Mouse (Mus musculus) regulatory T cell (primary cell): ENCODE results near the gene Aebp1.
"Not testable (repeated sequence)": the region's sequence is repeated elsewhere in the genome, so short reads cannot be mapped to it uniquely, and the experiment has no call there.

Experiments
- in situ Hi-C: fragments of 300-600 bp; cut with MboI, MseI; formaldehyde crosslinking; loops from one replicate; pipeline ENCODE4 v1.15.1; 2025; ENCODE audit warnings: high pct_unique_total_duplicates

Aebp1 gene

DNA sequence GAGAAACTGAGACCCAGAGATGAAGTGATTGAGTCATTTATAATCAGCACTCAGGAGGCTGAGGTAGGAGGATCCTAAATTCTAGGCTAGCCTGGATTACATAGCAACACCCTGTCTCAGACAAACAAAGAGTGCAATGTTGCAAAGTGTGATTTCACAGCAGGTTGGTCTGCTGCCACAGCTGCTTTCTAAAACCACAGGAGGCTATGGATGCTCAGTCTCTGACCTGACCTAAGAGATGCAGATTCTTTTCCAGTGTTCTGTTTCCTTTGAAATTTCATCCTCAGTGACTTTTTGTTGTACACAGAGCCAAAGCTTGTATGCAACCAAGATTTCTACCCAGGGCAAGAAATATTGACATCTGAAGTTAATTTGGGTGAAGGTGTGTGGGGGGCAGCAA, 6.3 kb upstream of the Aebp1 start:
- in situ Hi-C loops: no loop called here

DNA sequence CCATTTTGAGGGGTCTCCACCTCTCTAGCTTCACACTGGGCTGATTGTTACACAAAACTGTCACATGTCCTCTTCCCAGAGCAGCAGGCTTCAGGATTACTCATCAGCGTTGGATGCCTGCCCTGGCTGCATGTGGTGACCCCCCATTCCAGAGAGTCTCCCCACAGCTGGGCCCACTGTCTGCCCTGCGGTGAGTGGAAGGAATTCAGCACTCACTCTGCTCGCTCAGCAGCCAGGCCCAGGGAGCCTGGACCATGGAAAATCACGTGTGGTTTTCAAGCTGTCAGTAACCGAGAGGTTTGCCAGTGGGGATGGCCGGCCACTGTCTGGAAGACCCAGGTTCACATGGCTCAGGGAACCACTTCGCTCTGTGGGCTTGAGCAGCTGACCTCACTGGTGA, 5.8 kb upstream of the Aebp1 start:
- in situ Hi-C loops: no loop called here

DNA sequence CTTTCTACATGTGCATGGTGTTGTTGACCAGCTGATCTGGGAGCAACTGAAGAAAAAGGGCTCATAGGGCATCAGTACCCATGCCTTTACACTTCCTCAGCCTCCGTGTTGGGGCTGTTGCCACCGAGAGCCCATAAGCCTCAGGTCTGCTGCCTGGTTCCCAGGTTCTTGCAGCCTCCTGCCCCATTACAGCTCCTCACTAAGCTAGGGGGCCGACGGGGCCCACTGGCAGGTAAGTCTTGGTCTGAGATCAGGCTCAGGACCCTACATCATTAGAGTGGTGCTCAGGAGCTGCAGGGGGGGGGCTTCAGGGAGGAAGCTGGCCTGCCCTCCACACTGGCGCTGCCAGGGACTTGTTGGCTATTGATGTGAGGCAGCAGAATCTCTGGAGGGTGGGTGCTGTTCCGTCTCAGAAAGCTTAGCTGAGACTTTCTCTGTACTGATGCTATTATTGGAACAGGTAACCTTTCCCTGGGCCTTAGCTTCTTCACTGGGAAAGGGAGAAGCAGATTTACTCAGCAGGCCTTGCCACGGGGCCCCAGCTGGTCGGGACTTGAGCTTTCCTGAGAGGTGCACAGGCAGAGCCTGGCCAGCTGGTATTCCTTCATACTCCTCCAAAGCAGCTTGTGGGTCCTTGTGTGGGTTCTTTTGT, 5.1 kb upstream of the Aebp1 start:
- in situ Hi-C loops: no loop called here

DNA sequence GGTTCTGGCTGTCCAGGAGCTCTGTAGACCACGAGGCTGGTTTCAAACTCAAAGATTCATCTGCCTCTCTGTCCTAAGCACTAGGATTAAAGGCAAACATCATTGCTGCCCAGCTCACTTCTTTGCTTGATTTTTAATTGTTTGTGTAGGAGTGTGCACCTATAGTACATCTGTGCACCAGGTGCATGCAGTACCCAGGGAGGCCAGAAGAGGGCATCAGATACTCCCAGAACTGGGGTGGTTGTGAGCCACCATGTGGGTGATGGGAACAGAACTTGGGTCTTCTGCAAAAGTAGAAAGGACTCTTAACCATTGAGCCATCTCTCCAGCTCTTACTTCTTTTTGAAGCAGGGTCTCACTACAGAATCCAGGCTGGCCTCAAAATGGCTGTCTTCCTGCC, 3.0 kb upstream of the Aebp1 start:
- in situ Hi-C loops: no loop called here

GRCm38 (mm10) chr11:5859883-5860550, 1.7 kb upstream of the Aebp1 start:
- in situ Hi-C loops: no loop called here

DNA sequence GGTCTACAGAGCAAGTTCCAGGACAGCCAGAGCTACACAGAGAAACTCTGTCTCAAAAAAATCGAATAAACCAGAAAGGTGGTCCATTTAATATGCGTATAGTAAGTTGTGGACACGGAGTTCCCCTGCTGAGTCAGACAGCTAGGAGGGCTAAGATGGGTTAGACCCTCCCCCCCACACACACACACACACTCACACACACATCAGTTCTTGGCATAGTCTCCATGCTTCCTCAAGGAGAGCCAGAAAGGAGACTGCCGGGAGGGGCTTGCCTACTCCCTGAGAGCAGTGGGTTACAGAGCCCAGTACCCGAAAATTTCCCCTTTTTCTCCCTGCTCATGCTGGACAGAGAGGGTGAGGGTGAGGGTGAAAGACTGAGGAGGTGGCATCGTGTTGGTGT, 1.1 kb upstream of the Aebp1 start:
- in situ Hi-C loops: no loop called here

GRCm38 (mm10) chr11:5862394-5863105, 803 bp downstream of the Aebp1 start:
- in situ Hi-C loops: no loop called here

- in situ Hi-C loops: no loop called here
Measured at GRCm38 (mm10) chr11:5867196-5867595, 5.4 kb downstream of the Aebp1 start.

- in situ Hi-C loops: no loop called here
Measured at GRCm38 (mm10) chr11:5868324-5868723, 6.6 kb downstream of the Aebp1 start.

GRCm38 (mm10) chr11:5869331-5869730, 7.6 kb downstream of the Aebp1 start:
- in situ Hi-C loops: no loop called here

DNA sequence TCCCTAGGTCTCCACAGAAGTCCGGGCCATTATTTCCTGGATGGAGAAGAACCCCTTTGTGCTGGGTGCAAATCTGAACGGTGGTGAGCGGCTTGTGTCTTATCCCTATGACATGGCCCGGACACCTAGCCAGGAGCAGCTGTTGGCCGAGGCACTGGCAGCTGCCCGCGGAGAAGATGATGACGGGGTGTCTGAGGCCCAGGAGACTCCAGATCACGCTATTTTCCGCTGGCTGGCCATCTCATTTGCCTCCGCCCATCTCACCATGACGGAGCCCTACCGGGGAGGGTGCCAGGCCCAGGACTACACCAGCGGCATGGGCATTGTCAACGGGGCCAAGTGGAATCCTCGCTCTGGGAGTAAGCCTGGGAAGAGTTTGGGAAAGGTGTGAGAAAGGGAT, 8.3 kb downstream of the Aebp1 start:
- in situ Hi-C loops: loop anchor here (5.0 kb wide), 1 partner anchor 73 kb away; no protein-coding TSS in a partner anchor

DNA sequence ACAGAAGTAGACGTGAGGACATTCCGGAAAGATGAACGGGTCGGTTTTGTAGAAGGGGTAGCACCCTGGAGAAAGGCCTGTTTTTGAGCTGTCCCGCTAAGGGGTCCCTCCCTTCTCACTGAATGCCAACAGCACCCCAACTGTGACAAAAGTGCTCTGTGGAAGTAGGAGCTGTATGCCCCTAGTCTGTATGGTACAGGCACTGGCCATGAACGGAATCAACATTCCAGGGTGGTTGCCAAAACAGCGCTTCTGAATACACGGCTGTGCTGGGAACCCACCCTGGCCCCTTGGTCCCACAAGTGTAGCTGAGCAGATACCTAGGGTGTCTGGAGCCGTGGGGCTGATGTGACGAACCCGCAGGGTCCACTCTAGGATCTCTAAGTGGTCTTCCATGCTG, 11.0 kb downstream of the Aebp1 start:
- in situ Hi-C loops: loop anchor here (5.0 kb wide), 1 partner anchor 75 kb away; no protein-coding TSS in a partner anchor

DNA sequence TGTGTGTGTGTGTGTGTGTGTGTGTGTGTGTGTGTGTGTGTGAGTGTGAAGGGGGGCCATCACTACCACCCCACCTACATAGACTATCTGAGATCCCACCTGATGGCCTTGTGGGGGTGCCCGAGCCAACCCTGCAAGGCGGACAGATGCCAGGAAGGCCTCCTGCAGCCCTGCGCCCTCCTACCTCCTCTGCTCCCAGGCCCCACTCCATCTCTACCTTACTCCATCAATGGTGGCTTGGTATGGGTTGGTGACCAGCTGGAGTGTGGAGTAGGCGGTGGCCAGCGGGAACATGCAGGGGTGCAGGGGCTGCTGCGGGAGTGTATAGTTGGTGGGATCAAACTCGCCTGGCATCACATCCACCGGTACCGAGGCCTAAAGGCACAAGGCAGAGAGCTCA, 11.4 kb downstream of the Aebp1 start:
- in situ Hi-C loops: loop anchor here (5.0 kb wide), 1 partner anchor 76 kb away; no protein-coding TSS in a partner anchor

- in situ Hi-C loops: no loop called here
Measured at GRCm38 (mm10) chr11:5877421-5877820, 15.7 kb downstream of the Aebp1 start.

DNA sequence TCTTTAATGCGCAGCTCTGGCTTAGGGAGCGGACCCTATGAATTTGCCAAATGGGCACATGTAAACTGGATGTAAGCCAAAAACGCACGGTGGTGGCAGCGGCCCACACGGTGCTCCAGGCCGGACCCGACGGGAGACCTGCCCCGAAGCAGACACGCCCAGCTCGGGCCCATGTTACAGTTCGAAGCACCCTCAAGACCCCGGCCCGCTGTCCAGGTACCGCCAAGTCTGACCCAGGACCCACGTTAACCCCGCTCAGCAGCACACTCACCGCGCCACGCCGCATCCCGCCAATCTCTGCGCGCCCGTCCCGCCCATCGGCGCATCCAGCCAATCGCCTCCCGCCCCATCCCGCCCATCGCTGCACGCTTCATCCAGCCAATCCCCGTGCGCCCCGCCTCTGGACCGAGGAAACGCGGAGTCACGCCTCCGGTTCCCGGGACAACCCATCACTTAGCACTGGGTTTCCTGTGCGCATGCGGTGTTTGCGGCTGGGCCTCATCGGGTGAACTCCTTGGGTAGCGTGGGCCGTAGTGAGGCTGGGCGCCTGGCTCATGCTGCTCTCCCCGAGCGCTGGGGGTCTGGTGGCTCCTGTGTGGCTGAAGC, 16.3 kb downstream of the Aebp1 start, which contains the start of gene Pold2:
Pold2 (minus strand) TSS at position 372 of the 606 bp plus-strand sequence.
- in situ Hi-C loops: no loop called here

DNA sequence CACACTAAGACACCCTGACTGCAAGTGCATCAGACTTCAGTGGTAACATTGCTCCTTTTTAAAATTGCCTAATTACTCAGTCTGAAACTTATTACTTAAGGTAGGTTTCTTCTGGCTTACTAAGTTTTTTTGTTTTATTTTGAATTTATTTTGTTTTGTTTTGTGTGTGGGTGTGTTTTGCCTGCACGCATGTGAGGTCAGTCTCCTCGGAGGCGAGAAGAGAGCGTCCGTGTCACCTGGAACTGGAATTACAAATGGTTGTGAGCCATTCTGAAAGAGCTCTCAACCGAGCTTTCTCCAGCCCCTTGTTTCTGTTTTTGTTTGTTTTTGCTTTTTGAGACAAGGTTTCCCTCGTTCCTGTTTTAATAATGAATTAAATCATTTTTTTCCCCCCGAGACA, 16.9 kb downstream of the Aebp1 start:
- in situ Hi-C loops: no loop called here

DNA sequence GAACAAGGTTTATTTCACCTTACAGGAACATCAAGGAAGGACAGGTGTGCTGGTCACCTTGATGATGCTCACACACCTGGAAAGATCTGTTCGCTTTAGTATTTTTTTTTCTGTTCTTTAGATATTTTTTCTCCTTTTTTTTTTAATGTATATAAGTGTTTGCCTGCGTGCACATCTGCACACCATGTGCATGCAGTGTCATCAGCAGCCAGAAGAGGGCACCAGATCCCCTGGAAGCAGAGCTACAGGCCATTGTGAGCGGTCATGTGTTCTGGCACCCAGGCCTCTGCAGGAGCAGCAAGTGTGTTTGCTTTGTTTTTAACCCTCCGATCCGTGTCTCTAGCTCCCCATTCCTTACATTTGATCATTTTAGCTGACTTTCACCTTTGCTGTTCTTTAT, 18.2 kb downstream of the Aebp1 start:
- in situ Hi-C loops: no loop called here

DNA sequence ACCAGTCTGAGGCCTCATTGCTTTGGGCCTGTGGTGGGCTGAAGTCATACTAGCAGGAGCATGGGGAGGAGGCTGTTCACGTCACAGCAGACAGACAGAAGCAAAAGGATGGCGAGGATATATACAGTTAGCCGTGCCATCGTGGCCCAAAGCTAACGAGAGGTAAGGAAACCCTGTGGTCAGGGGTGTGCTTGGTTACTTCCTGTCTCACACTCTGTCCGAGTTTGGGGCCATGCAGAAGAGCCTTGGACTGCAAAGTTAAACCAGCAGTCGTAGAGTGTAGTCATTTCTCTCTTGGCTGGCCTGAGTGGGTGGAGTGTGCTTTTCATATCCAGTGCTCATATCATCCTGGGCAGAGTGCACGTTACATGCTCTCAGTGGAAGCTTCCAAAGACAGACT, 20.8 kb downstream of the Aebp1 start:
- in situ Hi-C loops: no loop called here

- in situ Hi-C loops: no loop called here
Measured at GRCm38 (mm10) chr11:5886187-5886586, 24.4 kb downstream of the Aebp1 start.

GRCm38 (mm10) chr11:5887250-5887649, 25.5 kb downstream of the Aebp1 start:
- in situ Hi-C loops: no loop called here

DNA sequence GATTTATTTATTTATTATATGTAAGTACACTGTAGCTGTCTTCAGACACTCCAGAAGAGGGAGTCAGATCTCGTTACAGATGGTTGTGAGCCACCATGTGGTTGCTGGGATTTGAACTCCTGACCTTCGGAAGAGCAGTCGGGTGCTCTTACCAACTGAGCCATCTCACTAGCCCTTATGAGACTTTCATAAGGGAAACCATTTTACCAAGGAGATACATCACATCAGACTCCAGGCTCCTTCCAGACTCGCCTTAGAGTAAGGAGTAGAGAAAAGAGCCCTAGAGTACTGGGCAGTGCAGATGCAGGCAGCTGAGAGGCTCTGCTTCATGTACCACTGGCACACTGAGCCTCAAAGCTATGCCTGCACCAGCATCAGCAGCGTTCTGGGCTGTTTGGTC, 26.8 kb downstream of the Aebp1 start:
- in situ Hi-C loops: not testable (repeated sequence)

DNA sequence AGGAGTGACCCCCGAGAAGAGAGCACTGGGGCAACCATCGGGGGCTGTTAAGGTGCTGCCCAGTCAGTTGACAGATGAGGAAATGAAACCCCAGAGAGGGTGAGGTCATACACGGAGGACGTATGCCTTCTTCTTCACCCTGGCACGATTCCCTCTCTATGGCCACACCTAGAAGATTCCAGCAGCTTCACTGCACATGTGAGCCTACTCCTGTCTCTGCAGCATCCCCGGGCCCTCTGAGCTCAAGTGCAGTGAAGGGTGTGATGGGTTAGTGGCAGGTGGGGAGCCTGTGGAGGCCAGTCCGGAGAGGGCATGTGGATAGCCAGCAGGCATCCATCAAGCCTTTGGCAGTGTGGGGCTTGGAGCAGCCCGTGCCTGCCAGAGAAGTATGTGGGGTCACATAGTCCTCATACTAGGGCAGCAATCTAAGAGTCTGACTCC, 30.4 kb downstream of the Aebp1 start:
- in situ Hi-C loops: no loop called here
